Mouse (Mus musculus) megakaryocyte, embryonic 14.5 days (primary cell): ENCODE data around the gene Depdc5.

Source experiments
- FLI1 ChIP-seq: IDR thresholded peaks from 2 replicates; pipeline ENCODE4 v1.6.1; 2012; ENCODE audit warnings: low read length, inconsistent platforms, mixed read lengths
- GATA1 ChIP-seq: IDR thresholded peaks from 3 replicates; pipeline ENCODE4 v1.6.1; 2012; ENCODE audit warnings: mixed read lengths, low read length, inconsistent platforms, borderline replicate concordance

DNA sequence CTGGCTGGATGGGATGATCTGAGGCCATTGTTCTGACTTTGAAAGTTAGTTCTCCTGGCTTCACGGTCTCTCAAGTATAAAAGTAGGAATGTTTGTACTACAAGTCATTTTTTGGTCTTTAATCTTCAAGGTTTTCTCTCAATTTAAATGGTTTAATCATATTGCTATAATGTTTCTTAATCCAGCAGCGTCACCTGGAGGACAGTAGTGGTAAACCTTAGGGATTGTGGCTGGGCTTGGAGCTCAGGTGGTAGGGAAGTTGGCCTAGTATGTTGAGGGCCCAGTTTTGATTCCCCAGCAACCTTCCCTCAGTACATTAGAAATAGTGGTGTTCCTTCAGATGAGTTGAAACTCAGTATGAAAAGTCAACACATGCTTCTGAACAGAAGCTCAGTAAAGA, 158.1 kb downstream of the Depdc5 start:
- TF ChIP-seq GATA1 (no peak), FLI1 (no peak)
